Mouse (Mus musculus): ENCODE measurements at regions not wholly inside any gene's neighbourhood (a gene's known extent, or its start where the extent isn't known, plus 50 kb on each side); places are given as distances from the start of the nearest gene placed in this dataset.
"Not testable (repeated sequence)": the region's sequence is repeated elsewhere in the genome, so short reads cannot be mapped to it uniquely, and the experiment has no call there.

DNA sequence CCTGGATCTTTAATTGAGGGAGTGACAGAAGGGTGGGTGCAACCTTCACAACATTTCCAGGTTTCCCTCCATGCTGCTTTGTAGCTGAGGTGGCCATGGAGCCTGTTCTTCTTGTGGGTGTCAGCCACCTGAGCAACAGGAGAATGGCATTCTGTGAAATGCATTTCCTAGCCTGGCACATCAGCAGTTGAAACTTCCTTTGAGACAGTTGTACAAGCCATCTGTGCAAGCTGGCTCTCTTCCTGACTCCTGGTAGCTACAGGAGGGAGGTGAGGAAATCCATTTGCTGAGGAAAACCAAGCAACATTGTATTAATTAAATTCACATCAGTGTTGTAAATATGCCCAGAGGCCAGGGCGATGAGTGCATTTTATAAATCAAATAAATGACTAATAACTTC, 248.2 kb upstream of the Intu start:
- ATAC-seq (ENCODE audit: insufficient number of reproducible peaks, low FRiP score, low TSS enrichment) = peak; percentile 88

GRCm38 (mm10) chr3:40286959-40287710, 244.0 kb upstream of the Intu start:
- ATAC-seq (ENCODE audit: insufficient number of reproducible peaks, low FRiP score, low TSS enrichment) = no peak

- ATAC-seq (ENCODE audit: insufficient number of reproducible peaks, low FRiP score, low TSS enrichment) = no peak
Measured at GRCm38 (mm10) chr3:40297120-40297519, 234.0 kb upstream of the Intu start.

GRCm38 (mm10) chr3:40320319-40320718, 210.8 kb upstream of the Intu start:
- ATAC-seq (ENCODE audit: insufficient number of reproducible peaks, low FRiP score, low TSS enrichment) = no peak

- ATAC-seq (ENCODE audit: insufficient number of reproducible peaks, low FRiP score, low TSS enrichment) = no peak
Measured at GRCm38 (mm10) chr3:40325872-40326803, 204.9 kb upstream of the Intu start.

DNA sequence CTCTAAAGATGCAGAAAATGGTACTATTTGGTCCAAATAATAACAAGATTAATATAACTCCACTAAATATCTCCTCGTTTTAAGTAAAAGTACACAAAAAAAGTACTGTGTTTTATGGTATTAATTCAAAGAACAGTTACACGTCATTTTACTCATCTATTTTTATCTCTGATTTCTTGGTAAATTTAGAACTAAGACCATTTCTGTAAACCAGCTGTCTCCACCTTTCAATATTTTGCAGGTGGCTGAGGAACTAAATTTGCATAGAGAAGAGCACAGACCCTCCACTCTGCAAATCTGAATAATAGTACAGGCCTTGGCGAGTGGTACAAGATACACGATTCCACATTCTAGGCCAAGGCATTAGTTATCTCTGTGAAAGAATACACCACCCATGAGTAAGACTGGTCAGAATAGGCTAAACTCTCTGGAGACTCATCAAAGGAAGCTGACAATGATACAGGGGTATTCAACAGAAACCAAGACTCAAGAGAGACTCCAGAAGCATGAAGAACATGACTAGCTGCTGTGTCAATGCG, 191.5 kb upstream of the Intu start:
- no peak for ATAC-seq (ENCODE audit: insufficient number of reproducible peaks, low FRiP score, low TSS enrichment)

- ATAC-seq (ENCODE audit: insufficient number of reproducible peaks, low FRiP score, low TSS enrichment) = no peak
Measured at GRCm38 (mm10) chr3:40355103-40355502, 176.0 kb upstream of the Intu start.

DNA sequence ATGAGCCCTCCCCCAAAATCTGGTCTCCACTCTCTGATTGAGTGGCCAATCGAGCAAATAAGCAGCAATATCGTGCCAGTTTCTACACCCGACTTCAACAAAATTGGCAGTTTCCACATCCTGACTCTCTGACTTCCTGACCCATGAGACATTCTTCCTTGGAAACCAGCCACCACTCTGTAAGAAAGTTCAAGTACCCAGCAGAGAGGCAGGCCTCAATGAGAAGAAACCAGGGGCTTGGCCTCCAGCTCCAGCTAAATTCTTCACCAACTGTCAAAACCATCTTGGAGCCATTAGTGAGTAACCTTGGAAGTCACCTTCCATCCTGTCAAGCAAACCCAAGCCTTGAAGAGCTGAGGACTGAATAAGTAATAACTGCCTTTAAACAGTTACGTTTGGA, 162.7 kb upstream of the Intu start:
- ATAC-seq (ENCODE audit: insufficient number of reproducible peaks, low FRiP score, low TSS enrichment) = no peak

- ATAC-seq (ENCODE audit: insufficient number of reproducible peaks, low FRiP score, low TSS enrichment) = no peak
Measured at GRCm38 (mm10) chr3:40371411-40371810, 159.7 kb upstream of the Intu start.

GRCm38 (mm10) chr3:40376220-40376619, 154.9 kb upstream of the Intu start:
- not testable (repeated sequence) for ATAC-seq (ENCODE audit: insufficient number of reproducible peaks, low FRiP score, low TSS enrichment)

DNA sequence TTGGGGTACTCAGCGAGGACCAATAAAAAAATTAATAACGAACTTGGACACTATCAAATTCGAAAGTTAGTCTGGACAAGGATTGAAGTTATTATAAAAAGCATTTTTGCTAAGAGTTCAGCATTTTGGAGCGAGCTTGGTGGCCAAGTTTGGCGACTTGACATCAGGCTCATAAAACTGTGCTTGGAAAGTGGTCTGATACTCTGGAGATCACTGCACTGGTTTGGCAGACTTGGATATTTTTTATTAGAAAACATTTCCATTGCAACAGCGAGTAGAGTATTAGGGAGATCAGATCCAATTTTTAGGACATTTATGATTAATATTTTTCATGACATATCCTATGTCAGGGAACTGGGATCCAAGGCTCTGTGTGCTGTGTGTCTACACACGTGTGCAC, 153.7 kb upstream of the Intu start:
- ATAC-seq (ENCODE audit: insufficient number of reproducible peaks, low FRiP score, low TSS enrichment) = no peak

- no peak for ATAC-seq (ENCODE audit: insufficient number of reproducible peaks, low FRiP score, low TSS enrichment)
Measured at GRCm38 (mm10) chr3:40379063-40379462, 152.0 kb upstream of the Intu start.

DNA sequence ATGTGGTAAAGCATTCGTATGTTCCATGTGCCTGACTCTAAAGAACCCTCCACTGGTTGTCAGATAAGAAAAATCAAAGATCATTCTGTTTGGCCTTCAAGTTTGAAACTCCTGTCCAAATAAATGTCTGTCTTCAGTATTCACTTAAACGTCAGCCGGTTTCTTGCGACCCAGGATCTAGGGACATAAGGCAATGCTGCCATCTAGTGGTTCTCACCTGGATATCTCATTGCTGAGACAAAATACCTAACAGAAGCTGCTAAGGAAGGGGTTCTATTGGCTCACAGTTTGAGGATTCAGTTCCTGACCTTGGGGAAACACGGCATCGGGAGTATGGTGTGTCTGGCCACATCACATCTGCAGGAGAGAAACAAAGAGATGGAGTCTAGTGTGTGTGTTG, 139.5 kb upstream of the Intu start:
- ATAC-seq (ENCODE audit: insufficient number of reproducible peaks, low FRiP score, low TSS enrichment) = 0 out of 2 replicates have a peak, but pooled peaks have one; percentile 43

DNA sequence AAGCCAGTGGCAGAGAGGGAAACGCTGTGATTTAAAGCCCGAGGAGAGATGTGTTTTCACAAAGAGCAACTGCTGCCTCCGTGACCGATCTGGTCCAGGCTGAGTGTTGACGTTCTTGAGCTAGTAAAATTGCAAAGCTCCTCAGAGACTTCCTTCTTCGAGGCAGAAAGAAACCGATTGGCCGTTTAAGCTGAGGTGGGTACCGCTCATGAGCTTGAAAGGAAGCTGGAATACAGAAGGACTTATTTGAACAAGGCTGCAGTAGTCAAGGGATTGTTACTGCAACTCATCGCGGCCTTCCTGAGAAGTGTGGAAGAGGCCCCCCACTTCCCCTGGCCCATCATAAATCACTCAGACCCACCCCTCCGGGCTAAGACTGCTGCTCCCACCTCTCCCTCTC, 132.9 kb upstream of the Intu start:
- no peak for ATAC-seq (ENCODE audit: insufficient number of reproducible peaks, low FRiP score, low TSS enrichment)

DNA sequence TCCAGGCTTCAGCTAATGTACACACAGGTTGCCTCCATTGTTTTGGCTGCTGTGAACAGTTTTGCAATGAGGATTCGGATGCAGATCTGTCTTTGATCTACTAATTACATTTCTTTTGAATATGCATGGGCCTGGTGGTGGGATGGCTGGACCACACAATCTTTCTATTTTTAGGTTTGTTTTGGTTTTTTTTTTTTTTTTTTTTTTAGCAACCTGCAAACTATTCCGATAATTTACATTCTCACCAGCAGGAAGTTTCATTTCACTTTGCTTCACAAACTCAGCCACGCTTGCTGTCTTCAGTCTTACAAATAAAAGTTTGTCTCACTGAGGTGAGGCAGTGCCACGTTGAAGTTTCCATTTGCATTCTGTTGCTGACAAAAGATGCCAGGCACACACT, 127.7 kb upstream of the Intu start:
- ATAC-seq (ENCODE audit: insufficient number of reproducible peaks, low FRiP score, low TSS enrichment) = no peak

DNA sequence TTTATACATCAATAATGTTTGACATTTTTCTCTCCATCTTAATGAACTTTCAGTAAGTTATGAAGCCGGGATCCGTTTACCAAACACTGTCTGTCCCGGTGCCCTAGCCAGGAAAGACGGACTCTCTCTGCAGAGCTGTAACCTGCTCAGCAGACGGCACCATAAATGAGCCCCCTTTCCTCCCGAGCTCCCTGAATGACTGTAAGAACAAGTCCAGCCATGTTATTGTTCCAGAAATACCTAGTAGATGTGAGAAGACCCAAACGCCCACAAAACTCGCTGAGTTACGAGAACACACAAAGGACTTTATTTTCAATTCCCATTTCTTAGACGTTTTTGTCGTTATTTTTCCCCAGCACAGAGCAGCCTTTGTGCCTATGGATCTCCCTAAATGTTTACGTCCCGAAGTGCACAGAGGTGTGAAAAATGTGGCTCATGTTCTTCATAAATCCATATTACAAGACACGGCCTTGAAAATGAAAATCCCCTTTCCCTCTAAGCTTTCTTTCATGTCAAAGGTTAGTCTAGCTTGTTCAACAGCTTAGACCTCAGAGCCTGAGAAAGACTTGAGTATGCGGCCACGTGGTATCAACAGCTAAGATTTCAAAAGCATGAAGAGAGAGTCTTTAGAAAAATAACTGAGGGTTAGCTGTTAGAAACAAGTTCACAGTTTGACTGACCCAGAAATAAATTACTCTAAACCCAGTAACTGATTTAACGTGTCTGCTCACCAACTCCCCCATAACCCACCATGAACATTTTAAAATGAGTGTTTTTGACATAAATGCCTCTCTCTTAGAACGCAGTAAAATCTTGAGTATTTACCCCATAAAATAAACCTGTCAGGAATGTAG, 125.8 kb upstream of the Intu start:
- ATAC-seq (ENCODE audit: insufficient number of reproducible peaks, low FRiP score, low TSS enrichment) = no peak

GRCm38 (mm10) chr3:40405949-40406236, 125.2 kb upstream of the Intu start:
- ATAC-seq (ENCODE audit: insufficient number of reproducible peaks, low FRiP score, low TSS enrichment) = no peak

DNA sequence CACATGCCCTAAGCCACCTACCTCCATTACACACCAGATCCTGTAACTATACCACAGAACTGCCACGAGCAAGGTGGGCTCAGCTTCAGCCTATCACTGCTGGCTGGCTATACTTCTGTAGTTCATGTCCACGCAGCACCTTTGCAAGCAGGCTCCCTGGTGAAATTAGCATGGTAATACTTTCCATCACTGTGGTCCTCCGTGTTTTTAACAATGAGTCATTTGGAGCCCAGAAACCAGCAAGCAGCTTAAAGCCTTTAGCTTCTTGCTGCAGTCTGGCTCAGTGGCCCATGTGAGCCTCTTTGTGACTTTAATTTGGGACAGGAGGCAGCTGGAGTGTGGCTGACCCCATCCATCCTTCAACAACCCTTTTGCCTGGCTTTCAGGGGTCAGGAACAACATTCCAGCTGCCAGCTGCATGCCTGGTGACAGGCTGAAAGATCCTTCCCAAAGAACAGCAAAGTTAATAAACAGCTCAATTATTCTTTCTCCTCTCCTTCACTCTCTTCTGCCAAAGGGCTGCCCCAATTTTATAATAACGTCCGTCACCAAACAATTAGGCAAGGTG, 122.1 kb upstream of the Intu start:
- no peak for ATAC-seq (ENCODE audit: insufficient number of reproducible peaks, low FRiP score, low TSS enrichment)

- ATAC-seq (ENCODE audit: insufficient number of reproducible peaks, low FRiP score, low TSS enrichment) = no peak
Measured at GRCm38 (mm10) chr3:40410749-40411310, 120.3 kb upstream of the Intu start.

Measured in cerebellum, adult (tissue).